Mouse (Mus musculus) R1 (cell line): Measurements from ENCODE around the gene Afm.
A peak's percentile ranks its signal among the peaks of the same experiment; 100 is the strongest.

ENCODE experiments used
- DNase-seq: peaks from one replicate; pipeline ENCODE4 v3.0.0-alpha.2; 2018; ENCODE audit warnings: low read depth, low spot score

The Afm gene

GRCm38 (mm10) chr5:90551191-90551590, 32.5 kb downstream of the Afm start:
- DNase-seq, result no peak

GRCm38 (mm10) chr5:90556052-90556451, 37.3 kb downstream of the Afm start:
- no peak for DNase-seq

GRCm38 (mm10) chr5:90560743-90561142, 42.0 kb downstream of the Afm start, which contains the start of gene 5830473C10Rik:
5830473C10Rik (plus strand) TSS chr5:90561107.
- no peak for DNase-seq

GRCm38 (mm10) chr5:90561721-90562275, 43.1 kb downstream of the Afm start:
- no peak for DNase-seq

- no peak for DNase-seq
These were observed 44.1 kb downstream of the Afm start for GRCm38 (mm10) chr5:90562880-90563279.

GRCm38 (mm10) chr5:90564161-90564560, 45.4 kb downstream of the Afm start:
- no peak for DNase-seq

GRCm38 (mm10) chr5:90565205-90565604, 46.5 kb downstream of the Afm start:
- no peak for DNase-seq

- DNase-seq, result no peak
These were observed 49.1 kb downstream of the Afm start for GRCm38 (mm10) chr5:90567788-90568187.

GRCm38 (mm10) chr5:90568338-90568737, 49.6 kb downstream of the Afm start:
- no peak for DNase-seq

GRCm38 (mm10) chr5:90571216-90571615, 52.5 kb downstream of the Afm start:
- DNase-seq, result no peak

GRCm38 (mm10) chr5:90577751-90578150, 59.0 kb downstream of the Afm start:
- no peak for DNase-seq

- DNase-seq, result no peak
These were observed 60.8 kb downstream of the Afm start for GRCm38 (mm10) chr5:90579556-90579955.

- DNase-seq, result no peak
These were observed 63.4 kb downstream of the Afm start for GRCm38 (mm10) chr5:90582179-90582578.

- no peak for DNase-seq
These were observed 66.1 kb downstream of the Afm start for GRCm38 (mm10) chr5:90584799-90585198.

GRCm38 (mm10) chr5:90586511-90586910, 67.8 kb downstream of the Afm start:
- peak; percentile 20 for DNase-seq

GRCm38 (mm10) chr5:90588104-90588503, 69.4 kb downstream of the Afm start:
- DNase-seq, result no peak

GRCm38 (mm10) chr5:90588708-90589595, 70.2 kb downstream of the Afm start:
- DNase-seq, result peak; percentile 71

- DNase-seq, result no peak
These were observed 71.9 kb downstream of the Afm start for GRCm38 (mm10) chr5:90590676-90591075.

- no peak for DNase-seq
These were observed 73.2 kb downstream of the Afm start for GRCm38 (mm10) chr5:90591936-90592335.

- DNase-seq, result no peak
These were observed 76.2 kb downstream of the Afm start for GRCm38 (mm10) chr5:90594945-90595344.

GRCm38 (mm10) chr5:90596155-90596554, 77.4 kb downstream of the Afm start:
- DNase-seq, result no peak

GRCm38 (mm10) chr5:90601469-90601868, 82.7 kb downstream of the Afm start:
- peak; percentile 67 for DNase-seq
